Mouse (Mus musculus) cerebellum, postnatal 4 days (tissue): ENCODE measurements at regions not wholly inside any gene's neighbourhood (a gene's known extent, or its start where the extent isn't known, plus 50 kb on each side); places are given as distances from the start of the nearest gene placed in this dataset.
A peak's percentile ranks its signal among the peaks of the same experiment; 100 is the strongest.
"Not testable (repeated sequence)": the region's sequence is repeated elsewhere in the genome, so short reads cannot be mapped to it uniquely, and the experiment has no call there.

Experiments
- DNase-seq, 2 experiments: peaks; one replicate each; pipeline ENCODE4 v3.0.0; 2022; ENCODE audit warnings: low spot score in 2 of 2, mixed read lengths in 1 of 2

DNA sequence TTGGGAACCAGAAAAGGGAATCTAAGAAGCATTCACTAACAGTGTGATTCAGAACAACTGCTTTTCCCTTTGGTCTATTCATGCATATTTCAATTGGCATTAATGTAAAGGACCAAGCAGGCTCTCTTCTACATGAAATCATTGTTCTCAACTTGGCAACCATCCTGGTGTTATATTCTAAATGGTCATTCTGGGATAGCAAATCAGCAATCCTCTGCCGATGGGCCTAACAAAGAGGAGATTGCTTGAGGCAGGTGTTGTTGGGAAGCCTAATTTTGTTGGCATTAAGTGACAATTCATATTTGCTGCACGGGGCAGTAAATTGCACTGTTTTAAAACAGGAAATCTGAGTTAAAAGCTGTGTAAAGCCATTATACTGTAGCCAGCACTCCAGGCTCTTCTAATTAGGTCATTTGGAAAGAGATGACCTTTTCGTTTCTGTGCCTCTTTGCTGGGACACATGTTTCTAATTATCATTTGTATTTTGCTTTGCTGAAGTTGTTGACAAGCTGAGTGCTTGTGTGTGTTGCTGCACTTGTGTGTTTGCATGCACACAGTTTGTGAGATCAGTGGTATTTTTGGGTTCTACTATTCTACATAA lies 275.4 kb downstream of the Cetn3 start:
- DNase-seq = no peak

DNA sequence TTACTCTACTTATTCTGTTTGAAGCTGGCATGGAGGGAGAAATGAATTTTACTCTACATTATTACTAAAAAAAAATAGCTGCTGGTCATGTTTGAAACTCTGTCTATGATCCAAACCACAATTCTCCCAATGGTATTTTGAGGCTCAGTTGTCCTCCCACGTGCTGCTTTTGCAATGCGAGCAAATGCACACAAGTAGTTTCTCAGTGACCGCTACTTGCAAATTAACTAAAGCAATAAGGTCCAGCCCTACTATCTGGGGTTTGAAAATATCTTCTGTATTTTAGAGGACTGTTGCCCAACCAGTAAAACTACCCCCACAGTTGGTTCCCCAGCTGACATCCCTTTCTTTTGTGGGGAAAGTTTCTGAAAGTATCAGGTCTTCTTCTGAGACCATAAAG lies 276.0 kb downstream of the Cetn3 start:
- DNase-seq = no peak

DNA sequence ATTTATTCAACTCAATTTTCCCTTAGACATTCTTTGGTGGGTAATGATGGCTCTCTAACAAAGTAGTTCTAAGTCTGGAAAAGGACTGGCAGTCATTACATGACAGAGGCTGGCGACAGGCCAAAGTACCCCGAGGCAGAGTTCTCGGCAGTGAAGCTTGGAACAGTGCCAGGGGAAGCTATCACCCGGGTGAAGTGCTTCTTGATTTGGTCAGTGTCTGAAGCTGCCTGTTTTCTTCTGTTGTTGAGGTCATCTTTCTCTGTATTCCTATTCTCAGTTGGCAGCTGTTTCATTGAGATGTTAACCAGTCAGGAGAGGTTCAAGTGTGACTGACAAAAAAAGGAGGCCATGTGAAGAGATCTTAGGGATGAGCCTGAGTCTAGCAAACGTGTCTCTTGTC lies 276.6 kb downstream of the Cetn3 start:
- peak; percentile 34 to 80 for DNase-seq

DNA sequence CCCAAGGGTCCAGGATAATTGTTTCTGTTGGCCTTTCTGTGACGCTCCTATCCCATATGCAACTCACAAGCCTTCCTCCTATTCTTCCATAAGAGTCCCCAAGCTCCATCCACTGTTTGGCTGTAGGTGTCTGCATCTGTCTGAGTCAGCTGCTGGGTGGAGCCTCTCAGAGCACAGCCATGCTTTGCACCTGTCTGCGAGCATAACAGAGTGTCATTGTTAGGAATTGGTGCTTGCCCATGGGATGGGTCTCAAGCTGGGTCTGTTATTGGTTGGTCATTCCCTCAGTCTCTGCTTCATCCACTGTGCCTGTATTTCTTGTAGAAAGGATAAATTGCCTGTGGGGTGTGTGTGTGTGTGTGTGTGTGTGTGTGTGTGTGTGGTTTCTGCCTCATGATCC lies 281.0 kb downstream of the Cetn3 start:
- DNase-seq = not testable (repeated sequence)

DNA sequence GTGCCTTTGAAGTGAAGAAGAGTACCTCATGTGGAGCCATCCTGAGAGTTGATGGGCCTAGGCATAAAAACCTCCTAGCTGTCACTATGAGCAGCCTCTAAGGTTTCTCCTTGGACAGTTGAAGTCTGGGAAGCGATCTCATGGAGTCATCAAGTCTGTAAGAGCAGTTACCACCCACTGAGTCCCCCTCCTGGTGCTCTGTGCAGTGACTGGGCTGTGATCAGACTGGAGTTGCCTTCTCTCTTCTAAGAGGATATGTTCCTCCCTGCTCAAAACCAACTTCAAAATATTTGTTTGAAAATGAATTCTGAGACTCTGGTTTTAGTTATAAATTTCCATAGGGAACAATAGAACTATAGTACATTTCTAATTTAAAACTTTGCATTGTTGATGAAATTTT lies 283.3 kb downstream of the Cetn3 start:
- DNase-seq = no peak

DNA sequence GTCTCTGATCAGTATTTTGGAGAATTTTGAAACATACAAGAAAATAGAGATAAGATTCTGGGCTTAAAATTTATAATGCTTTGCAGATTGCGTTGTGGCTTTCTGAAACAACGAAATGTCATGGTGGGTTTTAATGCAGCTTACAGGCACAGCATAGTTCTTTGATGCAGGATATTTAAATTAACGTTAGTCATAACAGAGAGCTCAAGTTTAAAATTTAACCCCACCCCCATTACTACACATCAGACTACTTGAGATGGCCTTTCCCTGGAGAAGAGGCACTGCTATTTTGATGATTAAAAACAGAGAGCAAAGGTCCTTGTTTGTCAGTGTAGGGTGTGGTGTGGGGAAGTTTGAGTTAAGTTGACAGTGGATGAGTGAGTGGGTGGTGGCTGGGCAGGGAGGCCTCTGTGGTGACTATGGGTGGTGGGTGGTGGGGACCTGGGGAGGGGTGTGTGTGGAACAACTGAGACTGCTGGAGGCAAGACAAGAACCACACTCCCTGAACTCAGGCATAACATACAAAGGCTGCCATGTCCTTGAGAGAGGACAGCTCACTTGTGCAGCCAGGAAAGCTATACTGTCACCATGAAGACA lies 283.9 kb downstream of the Cetn3 start:
- DNase-seq = no peak

DNA sequence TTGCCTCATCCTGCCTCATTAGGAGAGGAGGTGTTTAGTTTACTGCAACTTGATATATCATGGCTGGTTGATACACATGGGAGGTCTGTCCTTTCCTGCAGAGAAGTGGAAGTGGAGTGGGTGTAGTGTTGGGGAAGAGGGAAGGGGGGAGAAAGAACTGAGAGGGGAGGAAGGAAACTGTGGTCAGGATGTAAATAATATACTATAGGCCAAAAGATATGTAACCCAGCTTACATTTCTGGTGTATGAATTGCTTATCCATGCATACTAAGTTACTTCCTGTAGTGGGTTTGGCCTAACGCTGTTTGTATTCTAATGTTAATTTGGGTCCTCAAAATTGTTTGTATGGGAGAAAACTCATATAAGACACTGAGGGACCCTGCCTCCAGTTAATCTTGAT lies 289.6 kb downstream of the Cetn3 start:
- DNase-seq = no peak

DNA sequence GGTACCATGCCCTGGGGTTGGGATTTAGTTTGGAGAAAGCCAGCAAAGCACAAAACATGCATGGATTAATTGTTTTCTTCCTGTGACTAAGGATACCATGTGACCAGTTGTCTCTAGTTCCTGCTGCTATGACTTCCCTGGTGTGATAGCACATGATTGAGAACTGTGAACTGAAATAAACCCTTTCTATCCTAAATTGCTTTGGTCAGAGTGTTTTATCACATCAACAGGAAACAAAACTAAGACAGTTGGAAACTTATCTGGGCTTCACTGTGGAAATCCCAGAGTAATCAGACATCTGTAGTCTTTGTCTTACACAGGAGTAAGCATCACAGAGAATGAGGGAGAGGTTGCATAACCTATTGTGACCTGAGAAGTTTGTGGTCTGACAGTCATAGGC lies 290.5 kb downstream of the Cetn3 start:
- DNase-seq = no peak

DNA sequence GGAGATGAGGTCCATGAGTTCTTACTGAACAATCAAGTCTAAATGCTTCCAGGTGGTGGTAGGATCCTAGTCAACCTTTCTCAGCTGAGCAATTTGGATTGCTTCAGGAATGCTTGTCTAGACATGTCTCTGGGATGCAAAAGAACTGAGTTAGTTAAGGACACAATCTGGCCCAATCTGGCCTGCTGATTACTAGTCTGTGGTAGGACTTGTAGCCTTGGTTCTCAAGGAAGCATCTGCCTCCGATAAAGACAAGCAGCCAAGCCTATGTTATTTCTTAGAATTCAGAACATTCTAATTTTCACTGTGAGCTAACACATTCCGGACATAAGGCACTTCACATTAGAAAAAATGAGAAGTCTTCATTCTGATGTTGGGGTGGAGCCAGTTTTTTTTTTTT lies 298.5 kb downstream of the Cetn3 start:
- no peak for DNase-seq

DNA sequence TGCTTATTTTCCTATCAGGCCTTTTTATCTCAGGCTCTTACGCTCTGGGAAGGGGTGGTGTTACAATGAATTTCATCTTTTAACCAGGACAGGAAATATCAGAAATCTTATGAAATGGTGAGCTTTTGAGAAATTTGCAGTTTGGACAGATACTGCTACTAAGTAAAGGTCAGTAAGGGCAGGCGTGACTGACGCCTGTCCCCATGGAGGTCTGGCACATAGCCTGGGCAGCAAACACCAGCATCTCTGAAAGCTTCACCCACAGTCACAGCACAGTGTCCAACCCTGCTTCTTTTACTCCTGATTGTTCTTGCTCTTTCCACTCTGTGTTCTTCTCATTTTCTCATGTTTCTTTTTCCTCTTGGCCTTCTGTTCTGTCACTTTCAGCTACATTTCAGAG lies 304.8 kb downstream of the Cetn3 start:
- DNase-seq = no peak

DNA sequence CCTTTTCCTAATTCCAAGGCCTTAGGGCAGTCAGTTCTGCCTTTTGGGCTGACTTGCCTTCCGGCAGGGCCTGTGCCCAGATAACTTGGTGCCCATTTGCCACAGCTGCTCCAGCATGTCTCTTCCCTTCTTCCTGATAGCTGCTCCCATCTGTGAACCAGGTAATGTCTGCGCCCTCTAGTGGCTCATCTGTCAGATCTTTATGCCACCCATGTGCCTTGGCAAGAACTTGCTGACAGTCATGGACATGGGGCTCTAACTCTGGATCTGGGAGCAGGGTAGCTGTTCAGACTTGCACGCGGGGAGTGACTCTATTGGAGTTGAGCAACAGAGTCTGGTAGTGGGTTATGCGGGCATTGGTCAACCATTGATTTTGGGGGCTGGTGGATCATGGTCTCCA lies 309.3 kb downstream of the Cetn3 start:
- DNase-seq = peak in 1 of 2 experiments; percentile 2

DNA sequence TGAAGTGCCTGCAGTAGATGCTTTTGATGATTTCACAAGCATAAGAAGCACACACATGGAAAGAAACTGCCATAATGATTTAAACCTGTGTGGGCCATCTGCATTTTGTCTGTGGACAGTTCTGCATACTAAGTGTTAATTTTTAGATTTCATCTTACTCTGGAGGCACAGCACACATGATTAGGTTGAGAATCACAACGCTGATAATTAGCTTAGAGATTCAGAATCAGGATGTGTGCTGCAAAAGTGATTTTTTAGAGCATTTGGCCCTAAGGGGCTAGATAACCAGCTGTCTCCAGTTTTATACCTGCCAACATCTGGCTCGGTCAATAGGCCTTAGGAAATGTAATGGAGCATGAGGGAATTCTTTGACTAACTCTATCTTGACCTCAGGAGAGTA lies 323.2 kb downstream of the Cetn3 start:
- DNase-seq = no peak

DNA sequence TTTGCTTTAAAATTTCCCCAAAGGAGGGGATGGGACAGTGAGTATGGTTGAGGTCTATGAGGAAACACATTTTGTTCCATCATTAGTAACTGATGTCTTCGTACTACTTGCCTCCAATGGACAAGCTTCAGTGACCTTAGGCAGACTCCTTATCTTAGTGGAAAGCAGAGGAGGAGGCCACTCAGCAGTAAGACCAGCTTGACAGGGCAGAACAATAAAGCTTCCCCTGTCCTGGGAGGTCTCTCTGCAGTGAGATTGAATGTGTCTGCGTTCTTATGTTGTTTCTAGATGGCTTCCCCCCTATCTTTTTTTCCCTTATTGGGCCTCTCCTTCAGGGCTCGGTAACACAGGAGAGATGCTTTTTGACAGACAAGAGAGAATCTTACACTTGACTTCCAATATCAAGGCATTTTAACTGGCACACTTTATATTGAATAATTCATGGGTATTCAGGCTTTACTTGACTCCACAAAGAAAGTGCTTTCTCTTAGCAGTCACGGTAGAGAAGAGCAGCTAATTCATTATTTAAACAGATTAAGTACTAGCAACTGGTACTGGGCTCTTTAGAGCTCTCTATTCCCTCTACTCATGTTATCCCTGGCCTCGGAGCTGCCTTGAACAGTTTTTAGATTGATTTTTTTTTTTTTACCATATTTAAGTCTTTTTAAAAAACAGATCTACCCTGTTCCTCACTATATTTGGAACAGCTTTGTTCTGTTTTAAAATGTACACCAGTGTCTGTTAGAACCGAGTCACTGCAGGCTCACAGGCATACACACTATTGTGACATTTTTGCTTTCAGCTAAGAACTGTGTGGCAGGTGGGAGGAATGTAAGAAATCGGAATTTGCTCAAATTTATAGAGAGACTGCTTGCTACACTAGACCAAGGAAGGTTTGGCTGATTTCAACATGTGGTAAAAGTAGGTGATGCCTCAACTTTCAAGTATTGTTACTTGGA lies 347.2 kb downstream of the Cetn3 start:
- no peak for DNase-seq
